Mouse (Mus musculus) embryonic facial prominence, embryonic 11.5 days (tissue): ENCODE results near the gene Galntl5. TPM values are rescaled to one million over a fixed set of nuclear protein-coding genes. Genes with fewer than 3 reads are reported as not detected.
"Not testable (repeated sequence)": the region's sequence is repeated elsewhere in the genome, so short reads cannot be mapped to it uniquely, and the experiment has no call there.

Experiments used
- ATAC-seq: fragments of 200-750 bp; cut with Nextera tagmentation; replicated peaks from 2 replicates; pipeline ENCODE4 v1.8.0; 2017; ENCODE audit warnings: low read depth; ENCODE audit not compliant: insufficient number of reproducible peaks, low FRiP score, low TSS enrichment
- DNase-seq: peaks from one replicate; pipeline ENCODE4 v3.0.0-alpha.2; 2015; ENCODE audit warnings: low spot score
- H3K27ac ChIP-seq: fragments of 300-500 bp; sonication (generic); replicated peaks from 2 replicates; pipeline ENCODE4 v1.5.1; 2014; ENCODE audit warnings: mild to moderate bottlenecking, low read depth, low read length, control low read depth
- H3K27me3 ChIP-seq: fragments of 300-500 bp; sonication (generic); 2 replicates; pipeline ENCODE4 v1.6.1; 2014; ENCODE audit warnings: mild to moderate bottlenecking, low read length, moderate library complexity, mixed read lengths; ENCODE audit not compliant: control insufficient read depth, insufficient read depth
- H3K36me3 ChIP-seq: fragments of 300-500 bp; sonication (generic); replicated peaks from 2 replicates; pipeline ENCODE4 v1.6.1; 2014; ENCODE audit warnings: low read depth, mild to moderate bottlenecking, low read length, moderate library complexity, mixed read lengths; ENCODE audit not compliant: control insufficient read depth, insufficient read depth
- H3K4me1 ChIP-seq: fragments of 300-500 bp; sonication (generic); 2 replicates; pipeline ENCODE4 v1.6.1; 2014; ENCODE audit warnings: low read length, mixed read lengths; ENCODE audit not compliant: control insufficient read depth, insufficient read depth
- H3K4me2 ChIP-seq: fragments of 300-500 bp; sonication (generic); 2 replicates; pipeline ENCODE4 v1.6.1; 2014; ENCODE audit warnings: low read depth, mild to moderate bottlenecking, control low read depth, low read length, moderate library complexity
- H3K4me3 ChIP-seq: fragments of 300-500 bp; sonication (generic); 2 replicates; pipeline ENCODE4 v1.5.1; 2014; ENCODE audit warnings: low read depth, low read length, control low read depth
- H3K9ac ChIP-seq: fragments of 300-500 bp; sonication (generic); replicated peaks from 2 replicates; pipeline ENCODE4 v1.6.1; 2014; ENCODE audit warnings: mild to moderate bottlenecking, control low read depth, low read length
- H3K9me3 ChIP-seq: fragments of 300-500 bp; sonication (generic); replicated peaks from 2 replicates; pipeline ENCODE4 v1.6.1; 2016; ENCODE audit warnings: mild to moderate bottlenecking, low read length, inconsistent platforms, mixed read lengths; ENCODE audit not compliant: control insufficient read depth
- WGBS: fragments of 180-500 bp; shearing (Covaris S2); extraction: QIAGEN DNeasy Blood & Tissue Kit; methylation state at CpG from one replicate; pipeline ENCODE4 v1.1.7; 2014; 5-methylcytosine and 5-hydroxymethylcytosine counted together
- polyA plus RNA-seq: library from polyadenylated mRNA; unstranded; fragments of >200 nt; fragmentation: Nextera tagmentation; extraction: Ambion mirVana; gene quantifications from 2 replicates; pipeline ENCODE4 v1.2.1, GENCODE M21; 2014

Gene Galntl5
- polyA plus RNA-seq, 1 experiment from 2014 or later: not detected

- ATAC-seq: no peak
- H3K9ac ChIP-seq: no peak overlapping the region
- H3K27ac ChIP-seq: no peak overlapping the region
- WGBS: 87% methylated on average over 11 of the region's 11 CpGs
- H3K27me3 ChIP-seq: no peaks in the 10 kb centered on the region
- H3K4me3 ChIP-seq: no peak overlapping the region
- no peaks in the 10 kb centered on the region for H3K36me3 ChIP-seq
- no peaks in the 10 kb centered on the region for H3K4me1 ChIP-seq
- no peak overlapping the region for H3K4me2 ChIP-seq
- no peaks in the 10 kb centered on the region for H3K9me3 ChIP-seq
- DNase-seq: no peak
Measured at GRCm38 (mm10) chr5:25160515-25160914, 20.7 kb upstream of the Galntl5 start.

DNA sequence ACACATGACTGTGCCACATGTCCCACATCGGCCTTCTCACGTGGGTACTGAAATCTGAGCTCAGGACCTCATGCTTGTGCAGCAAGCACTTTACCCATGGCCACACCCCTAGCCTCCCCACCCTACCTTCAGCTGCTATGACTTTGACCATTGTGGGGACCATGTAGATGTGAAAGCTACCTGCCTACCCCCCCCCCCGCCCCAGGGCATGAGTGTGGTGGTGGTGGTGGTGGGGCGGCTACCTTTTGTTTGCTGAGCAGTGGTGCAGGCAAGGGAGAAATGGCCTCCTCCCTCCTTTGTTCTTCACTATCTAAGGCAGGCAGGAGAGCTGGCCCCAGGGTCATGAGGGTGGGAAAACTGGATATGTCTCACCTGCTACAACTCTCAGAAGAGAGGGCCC, 18.3 kb upstream of the Galntl5 start:
- H3K4me1 ChIP-seq: no peaks in the 10 kb centered on the region
- no peak overlapping the region for H3K4me3 ChIP-seq
- no peaks in the 10 kb centered on the region for H3K27me3 ChIP-seq
- no peak overlapping the region for H3K27ac ChIP-seq
- H3K9ac ChIP-seq: no peak overlapping the region
- H3K36me3 ChIP-seq: no peaks in the 10 kb centered on the region
- H3K9me3 ChIP-seq: no peaks in the 10 kb centered on the region
- 81% methylated on average over 4 of the region's 4 CpGs for WGBS
- H3K4me2 ChIP-seq: no peak overlapping the region
- DNase-seq (no peak), ATAC-seq (no peak)

DNA sequence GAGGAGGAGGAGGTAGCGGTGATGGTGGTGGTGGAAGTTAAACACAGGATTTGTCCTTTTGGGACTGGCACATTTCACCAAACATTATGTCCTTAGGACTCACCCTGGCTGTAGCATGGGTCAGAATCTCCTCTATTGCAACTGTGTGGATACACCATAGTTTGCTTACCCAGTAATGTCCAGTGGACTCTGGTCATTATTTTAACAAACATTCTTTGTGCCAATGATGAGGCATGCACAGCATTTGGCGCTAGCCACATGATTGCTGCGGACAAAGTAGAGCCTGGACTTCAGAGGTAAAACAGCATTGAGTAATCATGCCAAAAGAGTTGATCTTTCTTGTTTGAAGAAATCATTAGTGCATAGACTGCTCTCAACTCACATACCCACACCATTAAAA, 17.3 kb upstream of the Galntl5 start:
- no peak overlapping the region for H3K9ac ChIP-seq
- no peak for ATAC-seq
- no peaks in the 10 kb centered on the region for H3K4me1 ChIP-seq
- whole genome bisulfite sequencing: 90% methylated on average over 3 of the region's 3 CpGs
- H3K36me3 ChIP-seq: no peaks in the 10 kb centered on the region
- no peak overlapping the region for H3K4me2 ChIP-seq
- H3K27ac ChIP-seq: no peak overlapping the region
- DNase-seq: no peak
- no peak overlapping the region for H3K4me3 ChIP-seq
- no peaks in the 10 kb centered on the region for H3K9me3 ChIP-seq
- no peaks in the 10 kb centered on the region for H3K27me3 ChIP-seq

DNA sequence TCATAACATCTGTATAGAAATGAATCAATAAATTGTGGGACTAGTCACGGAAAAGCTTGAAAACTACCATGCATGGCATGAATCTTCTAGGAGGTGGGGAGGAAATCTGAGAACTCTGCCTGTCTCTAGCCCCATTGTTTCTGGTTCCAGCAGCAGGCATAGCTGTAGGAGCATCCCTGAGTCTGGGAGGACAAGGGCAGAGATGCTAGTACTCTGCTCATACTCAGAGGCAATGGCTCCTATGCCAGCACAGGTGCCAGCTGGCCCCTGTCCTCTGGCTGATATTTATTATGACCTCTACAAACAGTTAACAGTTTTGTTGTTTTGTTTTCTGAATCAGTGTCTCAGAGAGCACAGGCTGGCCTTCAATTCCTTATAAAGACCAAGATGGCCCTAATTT, 16.9 kb upstream of the Galntl5 start:
- no peak for ATAC-seq
- no peak overlapping the region for H3K27ac ChIP-seq
- H3K27me3 ChIP-seq: no peaks in the 10 kb centered on the region
- WGBS: 82% methylated on average over 1 of the region's 1 CpGs
- H3K9ac ChIP-seq: no peak overlapping the region
- no peaks in the 10 kb centered on the region for H3K4me1 ChIP-seq
- H3K4me3 ChIP-seq: no peak overlapping the region
- H3K36me3 ChIP-seq: no peaks in the 10 kb centered on the region
- no peaks in the 10 kb centered on the region for H3K9me3 ChIP-seq
- no peak for DNase-seq
- H3K4me2 ChIP-seq: no peak overlapping the region

GRCm38 (mm10) chr5:25165102-25165788, 16.0 kb upstream of the Galntl5 start:
- no peaks in the 10 kb centered on the region for H3K36me3 ChIP-seq
- ATAC-seq: no peak
- no peaks in the 10 kb centered on the region for H3K9me3 ChIP-seq
- H3K4me1 ChIP-seq: no peaks in the 10 kb centered on the region
- H3K27me3 ChIP-seq: no peaks in the 10 kb centered on the region
- no peak for DNase-seq
- H3K27ac ChIP-seq: no peak overlapping the region
- 85% methylated on average over 4 of the region's 4 CpGs for WGBS
- H3K9ac ChIP-seq: no peak overlapping the region
- H3K4me2 ChIP-seq: no peak overlapping the region
- no peak overlapping the region for H3K4me3 ChIP-seq

DNA sequence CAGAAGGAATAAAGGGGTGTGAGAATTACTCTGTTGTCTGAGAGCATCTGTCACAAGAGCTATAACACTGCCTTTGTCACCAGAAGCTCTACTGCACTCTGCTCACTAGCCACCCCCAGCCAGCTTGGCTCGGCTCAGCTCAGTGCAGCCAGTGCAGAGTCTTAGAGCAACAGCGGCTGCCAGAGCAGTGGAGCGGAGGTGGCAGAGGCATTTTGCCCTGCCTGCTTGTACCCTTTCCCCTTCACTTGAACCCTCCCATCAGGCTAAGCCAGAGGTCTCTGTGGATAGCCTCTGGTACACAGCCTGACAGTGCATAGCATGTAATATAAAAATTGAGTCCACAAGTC, 15.5 kb upstream of the Galntl5 start:
- ATAC-seq (no peak), DNase-seq (no peak)
- H3K9me3 ChIP-seq: no peaks in the 10 kb centered on the region
- H3K4me1 ChIP-seq: no peaks in the 10 kb centered on the region
- no peak overlapping the region for H3K4me2 ChIP-seq
- 83% methylated on average over 3 of the region's 3 CpGs for WGBS
- no peak overlapping the region for H3K4me3 ChIP-seq
- H3K9ac ChIP-seq: no peak overlapping the region
- H3K27ac ChIP-seq: no peak overlapping the region
- no peaks in the 10 kb centered on the region for H3K36me3 ChIP-seq
- no peaks in the 10 kb centered on the region for H3K27me3 ChIP-seq

DNA sequence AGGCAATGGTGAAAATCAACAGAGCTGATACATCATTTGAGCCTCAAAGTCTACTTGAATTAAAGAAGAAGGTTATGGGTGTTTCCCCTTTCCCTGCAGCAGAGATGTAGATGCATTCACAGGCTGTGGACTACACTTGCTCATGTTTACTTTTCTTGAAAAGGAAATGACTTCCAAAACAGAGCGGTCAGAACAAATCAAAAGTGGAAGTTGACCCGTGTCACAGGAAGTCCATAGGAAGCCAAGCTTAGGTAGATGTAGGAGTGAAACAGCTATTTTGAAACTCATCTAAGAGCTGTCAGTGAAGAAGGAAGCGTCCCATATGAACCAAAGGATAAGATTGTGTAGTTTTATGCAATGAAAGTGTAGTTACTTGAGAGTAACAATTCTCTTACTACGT, 14.6 kb upstream of the Galntl5 start:
- no peaks in the 10 kb centered on the region for H3K9me3 ChIP-seq
- H3K27ac ChIP-seq: no peak overlapping the region
- no peaks in the 10 kb centered on the region for H3K36me3 ChIP-seq
- no peak overlapping the region for H3K4me3 ChIP-seq
- no peak for ATAC-seq
- H3K27me3 ChIP-seq: no peaks in the 10 kb centered on the region
- H3K4me1 ChIP-seq: no peaks in the 10 kb centered on the region
- no peak overlapping the region for H3K9ac ChIP-seq
- H3K4me2 ChIP-seq: no peak overlapping the region
- no peak for DNase-seq
- WGBS: 78% methylated on average over 4 of the region's 4 CpGs

GRCm38 (mm10) chr5:25177937-25178336, 3.3 kb upstream of the Galntl5 start:
- H3K9ac ChIP-seq, H3K9me3 ChIP-seq, H3K27me3 ChIP-seq, H3K36me3 ChIP-seq, H3K4me2 ChIP-seq, H3K27ac ChIP-seq, DNase-seq, H3K4me3 ChIP-seq, H3K4me1 ChIP-seq, ATAC-seq: not testable (repeated sequence)
- WGBS: 89% methylated on average over 5 of the region's 5 CpGs
